Comparison of ENCODE assay signal across 29 mouse cellular contexts in the genomic region with DNA sequence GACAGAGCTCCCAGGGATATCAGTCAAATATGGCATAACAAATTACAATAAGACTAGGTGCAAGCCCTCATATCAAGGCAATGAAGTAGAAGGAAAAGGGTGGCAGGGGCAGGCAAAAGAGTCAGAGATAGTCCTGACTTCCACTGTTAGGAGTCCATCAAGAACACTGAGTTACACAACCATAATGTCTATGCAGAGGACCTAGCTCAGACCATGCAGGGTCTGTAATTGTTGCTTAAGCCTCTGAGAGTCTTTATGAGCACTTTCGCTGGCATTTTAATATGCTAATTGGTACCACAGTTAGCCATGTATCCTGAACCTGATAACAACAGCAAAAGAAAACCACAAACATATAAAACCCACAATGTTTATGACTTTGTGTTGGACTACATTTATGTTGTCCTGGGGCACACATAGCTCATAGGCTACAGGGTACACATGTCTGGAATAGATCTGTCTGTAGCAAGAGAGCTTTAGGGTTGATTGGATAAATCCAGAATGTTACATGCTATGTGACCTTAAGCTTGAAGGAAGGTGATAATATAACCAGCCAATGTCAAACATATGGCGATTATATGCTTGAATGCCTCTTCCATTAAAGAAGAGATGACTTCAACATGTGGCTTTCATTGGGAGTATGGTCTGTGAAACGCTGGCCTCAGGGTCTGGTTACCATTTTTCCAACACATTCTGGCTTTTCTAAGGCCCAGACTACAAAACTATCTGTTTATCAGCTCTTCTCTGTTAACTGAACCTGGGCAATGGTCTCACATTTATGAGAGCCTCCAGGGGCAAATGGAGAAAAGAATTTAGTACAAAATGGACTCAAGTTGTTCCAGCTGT.
A peak's percentile ranks its signal among the peaks of the same experiment; 100 is the strongest.
DNase-seq lines count a peak whose midpoint lies in the region; ATAC-seq and TF ChIP-seq lines count a peak whose summit lies in the region.
"Had no signal": no experiment of that assay in that cellular context is flagged by ENCODE, and none has a peak within 500 bp of the region (broad histone marks: within the 10 kb centered on the region; RNA-seq: fewer than 3 reads in every experiment).

No protein-coding gene starts in this region.

- ATAC-seq in limb, embryonic 12.5 days (ENCODE audit: insufficient number of reproducible peaks, insufficient read depth, low FRiP score, low TSS enrichment, low read depth), result peak; percentile 87
- peak; percentile 91 for ATAC-seq in limb, embryonic 13.5 days (ENCODE audit: low FRiP score, low read depth)
- ATAC-seq: activated CD4-positive, CD25-positive, alpha-beta regulatory T cell, adult 4 months; forebrain, embryonic 15.5 days; hindbrain, postnatal 0 days; inflammation-experienced regulatory T-cells, adult 6 months had no signal

- no peaks in the 10 kb centered on the region for H3K36me3 ChIP-seq in limb, embryonic 12.5 days
- H3K36me3 ChIP-seq in limb, embryonic 10.5 days, result no peaks in the 10 kb centered on the region
- no peaks in the 10 kb centered on the region for H3K36me3 ChIP-seq in limb, embryonic 13.5 days
- H3K36me3 ChIP-seq: embryonic facial prominence, embryonic 12.5 days; forebrain, embryonic 12.5 days; forebrain, embryonic 15.5 days; heart, embryonic 10.5 days; heart, embryonic 13.5 days had no signal

- no peaks in the 10 kb centered on the region for H3K9me3 ChIP-seq in limb, embryonic 12.5 days
- no peaks in the 10 kb centered on the region for H3K9me3 ChIP-seq in limb, embryonic 10.5 days (replicated peaks)
- no peaks in the 10 kb centered on the region for H3K9me3 ChIP-seq in limb, embryonic 13.5 days
- H3K9me3 ChIP-seq: embryonic facial prominence, embryonic 12.5 days; forebrain, embryonic 12.5 days; forebrain, embryonic 15.5 days; heart, embryonic 10.5 days; heart, embryonic 13.5 days had no signal

- H3K27me3 ChIP-seq in limb, embryonic 12.5 days, result no peaks in the 10 kb centered on the region; the same call in 1 of the 2 replicates
- H3K27me3 ChIP-seq in limb, embryonic 10.5 days (ENCODE audit: low read depth, poor library complexity, severe bottlenecking), result no peaks in the 10 kb centered on the region
- H3K27me3 ChIP-seq in limb, embryonic 13.5 days, result no peaks in the 10 kb centered on the region
- H3K27me3 ChIP-seq: embryonic facial prominence, embryonic 12.5 days; forebrain, embryonic 12.5 days; forebrain, embryonic 15.5 days; heart, embryonic 13.5 days had no signal

- no peak overlapping the region for H3K4me2 ChIP-seq in limb, embryonic 12.5 days
- H3K4me2 ChIP-seq in limb, embryonic 13.5 days (replicated peaks), result no peak overlapping the region
- H3K4me2 ChIP-seq: embryonic facial prominence, embryonic 12.5 days; forebrain, embryonic 12.5 days; forebrain, embryonic 15.5 days; heart, embryonic 13.5 days; hindbrain, embryonic 14.5 days had no signal

- DNase-seq in embryo, embryonic 10.5 days (ENCODE audit: low spot score), result peak; percentile 22
- no peak for DNase-seq in embryo, embryonic 9.5 days (ENCODE audit: extremely low spot score)
- no peak for DNase-seq in limb, embryonic 10.5 days (ENCODE audit: low spot score)
- DNase-seq in brain, embryonic 14.5 days (ENCODE audit: low read depth), result peak; percentile 22
- no peak for DNase-seq in thymus, postnatal 36 days
- no peak for DNase-seq in ovary, postnatal 10 days (ENCODE audit: low spot score)
- DNase-seq: adrenal gland, adult 8-10 months; adrenal gland, postnatal 25 days; cerebellum, adult 11 months; cerebellum, adult 2 months; cerebellum, adult 9-11 months; cerebellum, postnatal 25 days; gastrocnemius, postnatal 10 days; gastrocnemius, postnatal 36 days; heart, adult 2 months; heart, postnatal 14 days; heart, postnatal 4 days had no signal

- H3K4me3 ChIP-seq in limb, embryonic 12.5 days (replicated peaks), result no peak overlapping the region
- H3K4me3 ChIP-seq in limb, embryonic 10.5 days, result no peak overlapping the region
- no peak overlapping the region for H3K4me3 ChIP-seq in limb, embryonic 13.5 days
- H3K4me3 ChIP-seq: embryonic facial prominence, embryonic 12.5 days; erythroblast, embryonic 14.5 days; forebrain, embryonic 12.5 days; forebrain, embryonic 15.5 days; heart, adult 2 months; heart, embryonic 10.5 days; heart, embryonic 13.5 days had no signal

- TF ChIP-seq CTCF in brain, embryonic 14.5 days (IDR thresholded peaks at IDR 0.05; ENCODE audit: borderline replicate concordance, extremely low read depth, insufficient read depth, insufficient read length), result no peak

- H3K4me1 ChIP-seq in limb, embryonic 12.5 days (replicated peaks), result peaks cover 5% of the 10 kb centered on the region; the same call in 1 of the 2 replicates
- no peaks in the 10 kb centered on the region for H3K4me1 ChIP-seq in limb, embryonic 10.5 days
- peaks cover 5% of the 10 kb centered on the region for H3K4me1 ChIP-seq in limb, embryonic 13.5 days
- H3K4me1 ChIP-seq: embryonic facial prominence, embryonic 12.5 days; forebrain, embryonic 12.5 days; forebrain, embryonic 15.5 days; heart, embryonic 10.5 days; heart, embryonic 13.5 days had no signal

- TF ChIP-seq POLR2A in brain, embryonic 14.5 days (IDR thresholded peaks at IDR 0.05; ENCODE audit: borderline replicate concordance, extremely low read depth, insufficient read depth, insufficient read length, poor library complexity, severe bottlenecking), result no peak

- no peak overlapping the region for H3K9ac ChIP-seq in limb, embryonic 12.5 days (replicated peaks)
- H3K9ac ChIP-seq in limb, embryonic 13.5 days, result no peak overlapping the region
- H3K9ac ChIP-seq: embryonic facial prominence, embryonic 12.5 days; forebrain, embryonic 12.5 days; forebrain, embryonic 15.5 days; heart, embryonic 13.5 days; hindbrain, embryonic 14.5 days had no signal

- 39% methylated on average over 3 of the region's 3 CpGs for WGBS in limb, embryonic 12.5 days
- WGBS in limb, embryonic 10.5 days, result 63% methylated on average over 3 of the region's 3 CpGs
- 30% methylated on average over 3 of the region's 3 CpGs for WGBS in limb, embryonic 13.5 days

- H3K27ac ChIP-seq in limb, embryonic 12.5 days, result no peak overlapping the region
- no peak overlapping the region for H3K27ac ChIP-seq in limb, embryonic 10.5 days
- H3K27ac ChIP-seq in limb, embryonic 13.5 days, result no peak overlapping the region
- H3K27ac ChIP-seq: embryonic facial prominence, embryonic 12.5 days; forebrain, embryonic 12.5 days; forebrain, embryonic 15.5 days; heart, adult 2 months; heart, embryonic 10.5 days; heart, embryonic 13.5 days; hindbrain, embryonic 14.5 days; hindbrain, postnatal 0 days had no signal

Comparison
In these comparisons a context has a peak if more than half of its experiments do, and no peak if none do; other contexts are left out.
1. DNase-seq: peak in embryo, embryonic 10.5 days (single experiment) and brain, embryonic 14.5 days (single experiment); none in embryo, embryonic 9.5 days (single experiment), limb, embryonic 10.5 days (single experiment), thymus, postnatal 36 days (0 of 2) and ovary, postnatal 10 days (single experiment).